Mouse (Mus musculus) ES-Bruce4 (cell line): ENCODE results near the gene Ifi203. TPM values are rescaled to one million over a fixed set of nuclear protein-coding genes. Genes with fewer than 3 reads are reported as not detected.
"Not testable (repeated sequence)": the region's sequence is repeated elsewhere in the genome, so short reads cannot be mapped to it uniquely, and the experiment has no call there.

Experiments
- H3K27ac ChIP-seq: 2 replicates; pipeline ENCODE4 v1.5.1; 2012; ENCODE audit warnings: low read length, inconsistent platforms; ENCODE audit not compliant: insufficient read depth
- H3K27me3 ChIP-seq: 2 replicates; pipeline ENCODE4 v1.6.1; 2012; ENCODE audit warnings: mild to moderate bottlenecking, low read length, inconsistent platforms; ENCODE audit not compliant: control insufficient read depth, poor library complexity, insufficient read depth, severe bottlenecking
- H3K36me3 ChIP-seq: 2 replicates; pipeline ENCODE4 v1.6.1; 2012; ENCODE audit warnings: inconsistent platforms, mild to moderate bottlenecking, low read length, moderate library complexity; ENCODE audit not compliant: control insufficient read depth, poor library complexity, insufficient read depth, severe bottlenecking
- H3K4me1 ChIP-seq: one replicate; pipeline ENCODE4 v1.8.1; 2011; ENCODE audit warnings: low read length; ENCODE audit not compliant: control insufficient read depth, insufficient read depth
- H3K4me3 ChIP-seq: 2 replicates; pipeline ENCODE4 v1.5.1; 2011; ENCODE audit warnings: low read depth, mild to moderate bottlenecking, low read length
- H3K9ac ChIP-seq: 2 replicates; pipeline ENCODE4 v1.6.1; 2012; ENCODE audit warnings: low read depth, mild to moderate bottlenecking, inconsistent platforms; ENCODE audit not compliant: poor library complexity, severe bottlenecking
- H3K9me3 ChIP-seq: replicated peaks from 2 replicates; pipeline ENCODE4 v1.6.1; 2012; ENCODE audit warnings: mild to moderate bottlenecking, low read length, inconsistent platforms; ENCODE audit not compliant: control insufficient read depth, poor library complexity, insufficient read depth, severe bottlenecking
- CTCF ChIP-seq: IDR thresholded peaks from one replicate; pipeline ENCODE4 v1.8.1; 2011; ENCODE audit warnings: low read depth, low read length
- EP300 ChIP-seq: IDR thresholded peaks from 2 replicates; pipeline ENCODE4 v1.6.1; 2011; ENCODE audit warnings: low read depth, low read length; ENCODE audit not compliant: insufficient read depth
- POLR2A ChIP-seq: IDR thresholded peaks from one replicate; pipeline ENCODE4 v1.8.1; 2011; ENCODE audit warnings: low read length; ENCODE audit not compliant: insufficient read depth
- polyA plus RNA-seq: library from polyadenylated mRNA; stranded (reverse); fragments of >200 nt; gene quantifications from 2 replicates; pipeline ENCODE4 v1.2.4, GENCODE M21; 2011; ENCODE audit warnings: low read depth; ENCODE audit not compliant: missing spikeins, insufficient read depth, insufficient read length

Gene Ifi203
- polyA plus RNA-seq, result 0.24 TPM in 1 of 2 replicates, not detected in the other

DNA sequence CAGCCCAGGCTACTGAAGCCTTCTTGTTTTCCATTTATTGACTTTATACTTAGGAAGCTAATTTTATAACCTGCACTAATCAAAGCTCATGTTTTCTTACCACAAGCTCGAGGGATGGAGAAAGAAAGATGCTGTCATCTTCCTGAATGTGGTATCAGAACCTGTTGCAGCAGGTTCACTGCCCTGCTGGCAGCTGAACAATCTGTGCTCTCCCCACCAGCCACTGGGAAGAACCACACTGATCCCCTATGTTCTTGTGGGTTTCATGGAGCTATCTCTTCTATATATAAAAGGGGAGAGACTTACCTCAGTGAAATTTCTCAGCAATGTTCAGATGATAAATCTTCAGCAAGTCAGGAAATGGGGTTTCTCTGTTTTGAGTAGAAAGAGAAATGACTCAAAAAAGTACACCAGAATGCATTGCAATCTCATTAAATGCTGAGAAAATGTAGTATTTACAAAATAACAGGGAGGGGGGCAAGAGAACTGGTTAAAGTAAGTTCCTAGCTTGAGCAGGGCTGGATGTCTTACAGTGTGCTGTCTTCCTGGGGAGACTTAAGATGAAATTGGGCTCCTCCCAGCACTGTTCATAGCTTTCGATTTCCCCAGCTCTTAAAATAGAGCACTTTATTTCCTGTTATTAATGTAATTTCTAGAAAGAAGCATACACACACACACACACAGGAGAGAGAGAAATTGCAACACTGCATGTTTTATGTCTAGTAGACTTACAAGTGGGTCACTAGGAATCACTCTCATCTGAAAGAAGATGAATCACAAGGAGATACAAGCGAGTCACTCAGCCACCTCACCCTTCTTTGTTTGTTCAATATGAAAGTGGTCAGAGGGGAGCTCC is at the start of gene Ifi203, which contains the start of gene Mndal:
TSS of gene Ifi203 (minus strand) at position 749 of the 856 bp plus-strand sequence.
TSS of gene Mndal (minus strand) at position 568 of the 856 bp plus-strand sequence.
- not testable (repeated sequence) for H3K36me3 ChIP-seq, H3K9me3 ChIP-seq, H3K9ac ChIP-seq, H3K4me3 ChIP-seq, H3K27me3 ChIP-seq, H3K27ac ChIP-seq, H3K4me1 ChIP-seq

DNA sequence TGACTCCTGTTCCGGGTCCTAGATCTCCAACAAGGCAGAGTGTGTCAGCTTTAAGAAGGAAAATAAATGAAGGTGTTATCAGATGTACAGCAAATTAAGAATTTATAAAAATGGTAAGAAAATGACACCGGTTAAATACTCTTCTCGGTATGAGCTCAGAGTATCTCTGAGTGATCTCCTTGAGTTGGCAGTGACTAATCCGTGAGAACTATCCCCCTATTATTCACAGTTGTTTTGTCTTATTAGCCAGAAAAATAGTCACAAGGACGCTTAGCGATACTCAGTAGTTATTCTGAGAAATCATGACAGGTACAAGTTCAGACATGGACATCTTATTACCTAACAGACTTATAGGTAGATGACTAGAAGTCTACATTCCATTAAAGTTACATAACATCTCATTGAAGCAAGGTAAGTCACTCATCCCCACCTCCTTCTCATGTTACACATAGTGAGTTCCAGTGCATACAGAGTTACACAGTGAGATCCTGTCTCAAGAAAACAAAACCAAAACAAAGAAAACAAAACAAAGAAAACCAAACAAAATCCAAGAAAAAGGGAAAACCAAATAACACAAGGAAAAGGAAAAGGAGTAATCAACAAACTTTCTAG is 40.3 kb upstream of the Ifi203 start, which contains the start of gene Ifi202b:
TSS of gene Ifi202b (minus strand) at position 51 of the 612 bp plus-strand sequence.
- H3K9ac ChIP-seq, H3K36me3 ChIP-seq, H3K27ac ChIP-seq, H3K4me1 ChIP-seq, H3K27me3 ChIP-seq, H3K4me3 ChIP-seq, H3K9me3 ChIP-seq: not testable (repeated sequence)

DNA sequence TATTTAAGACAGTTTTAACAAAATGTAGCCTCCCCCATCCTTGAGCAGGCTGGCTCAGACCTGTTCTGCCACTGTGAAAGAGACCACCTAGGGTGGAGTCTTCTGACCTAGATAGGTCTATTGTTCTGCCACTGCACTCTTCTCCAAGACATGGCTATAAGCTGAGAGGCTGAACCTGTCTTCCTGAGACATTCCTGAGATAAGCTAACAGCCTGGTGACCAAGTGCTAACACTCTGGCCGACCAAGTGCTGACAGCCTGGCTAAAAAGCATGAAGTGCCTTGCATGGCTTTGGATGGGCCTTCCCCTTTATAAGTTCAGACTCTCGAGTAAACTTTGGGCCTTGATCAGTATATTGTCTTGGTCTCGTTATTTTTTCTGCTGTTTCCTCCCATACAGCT is 38.6 kb upstream of the Ifi203 start:
- not testable (repeated sequence) for H3K36me3 ChIP-seq, H3K9ac ChIP-seq, H3K27me3 ChIP-seq, H3K27ac ChIP-seq, H3K4me1 ChIP-seq, H3K9me3 ChIP-seq, H3K4me3 ChIP-seq

DNA sequence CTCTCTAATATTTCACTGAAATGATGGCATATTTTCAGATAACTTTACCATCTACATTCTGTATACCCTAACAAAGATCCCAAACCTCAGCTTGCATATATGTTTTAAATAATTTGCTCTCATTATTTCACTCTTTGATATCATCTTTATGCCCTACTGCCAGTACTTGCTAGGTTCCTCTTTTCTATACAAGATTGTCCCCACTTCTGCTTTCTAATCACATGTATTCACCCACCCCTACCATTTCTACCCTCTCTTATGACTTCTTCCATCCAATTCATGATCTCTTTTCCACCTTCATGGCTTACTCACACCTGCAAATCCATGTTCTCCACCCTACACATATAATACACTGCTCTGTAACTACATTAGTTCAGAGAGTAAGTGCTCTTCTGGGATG is 35.1 kb upstream of the Ifi203 start:
- TF ChIP-seq CTCF, result no peak
- Histone ChIP-seq H3K27me3 (no peaks in the 10 kb centered on the region), H3K4me1 (peaks cover 2% of the 10 kb centered on the region), H3K27ac (no peak overlapping the region), H3K9ac (no peak overlapping the region), H3K4me3 (no peak overlapping the region), H3K36me3 (no peaks in the 10 kb centered on the region), H3K9me3 (no peaks in the 10 kb centered on the region)

DNA sequence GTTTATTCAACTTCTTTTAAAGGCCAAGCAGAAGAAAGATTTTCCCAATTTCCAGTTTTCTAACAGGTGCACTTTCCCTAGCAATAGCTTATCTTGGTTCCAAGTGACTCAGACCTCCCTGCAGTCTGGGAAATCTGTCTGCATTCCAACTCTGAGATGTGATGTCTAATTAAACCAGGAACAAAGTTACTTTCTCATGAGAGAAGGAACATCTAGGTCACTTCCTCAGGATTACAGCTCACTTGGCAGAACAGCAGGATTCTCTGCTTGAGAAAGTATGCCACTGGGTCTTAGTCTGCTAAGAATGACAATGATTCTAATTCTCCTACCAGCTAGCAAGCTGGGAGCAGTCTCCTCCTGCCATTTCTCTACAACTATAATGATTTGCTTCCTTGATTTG is 30.6 kb upstream of the Ifi203 start:
- H3K36me3 ChIP-seq, result no peaks in the 10 kb centered on the region
- H3K27me3 ChIP-seq, result no peaks in the 10 kb centered on the region
- H3K9ac ChIP-seq, result no peak overlapping the region
- H3K9me3 ChIP-seq, result no peaks in the 10 kb centered on the region
- TF ChIP-seq EP300 (no peak), CTCF (no peak), POLR2A (no peak)
- no peak overlapping the region for H3K4me3 ChIP-seq
- H3K27ac ChIP-seq, result no peak overlapping the region
- no peaks in the 10 kb centered on the region for H3K4me1 ChIP-seq

DNA sequence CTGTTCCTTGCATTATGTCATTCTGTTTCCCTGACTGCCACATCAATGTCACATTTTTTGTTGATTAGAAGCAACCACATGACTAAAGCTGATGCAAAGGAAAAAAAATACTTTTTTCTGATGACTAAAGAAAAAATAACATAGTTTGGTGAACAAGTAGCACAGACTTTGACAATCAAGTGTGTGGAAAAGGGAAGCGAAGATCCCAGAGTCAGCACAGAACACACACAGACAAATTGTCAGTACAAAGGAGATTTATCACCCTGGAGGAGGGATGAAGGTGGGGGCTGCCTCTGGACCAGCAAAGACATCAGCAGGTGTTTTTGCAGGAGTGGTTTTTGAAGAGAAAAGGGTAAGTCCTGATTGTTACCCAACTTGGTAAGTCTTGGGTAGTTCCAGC is 19.0 kb upstream of the Ifi203 start:
- H3K27ac ChIP-seq, H3K9me3 ChIP-seq, H3K4me1 ChIP-seq, H3K36me3 ChIP-seq, H3K9ac ChIP-seq, H3K27me3 ChIP-seq, H3K4me3 ChIP-seq: not testable (repeated sequence)

DNA sequence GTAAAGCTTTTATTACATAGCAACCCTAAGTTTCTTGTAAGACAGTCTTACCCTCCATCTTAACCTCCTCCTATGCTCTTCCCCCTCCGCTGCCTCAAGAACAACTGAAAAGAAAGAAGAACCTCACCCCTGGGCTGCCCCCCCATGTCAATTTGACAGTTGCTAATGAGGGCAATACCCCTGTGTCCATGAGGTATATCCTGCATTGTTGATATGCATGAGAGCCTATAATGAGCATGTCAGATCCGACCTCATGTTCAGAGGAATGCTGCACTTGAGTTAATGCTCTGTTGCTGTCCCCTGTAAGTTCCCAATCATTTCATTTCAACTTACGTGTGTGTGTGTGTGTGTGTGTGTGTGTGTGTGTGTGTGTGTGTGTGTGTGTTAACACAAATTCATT is 17.5 kb upstream of the Ifi203 start:
- H3K27ac ChIP-seq, H3K27me3 ChIP-seq, H3K4me3 ChIP-seq, H3K36me3 ChIP-seq, H3K4me1 ChIP-seq, H3K9me3 ChIP-seq, H3K9ac ChIP-seq: not testable (repeated sequence)

DNA sequence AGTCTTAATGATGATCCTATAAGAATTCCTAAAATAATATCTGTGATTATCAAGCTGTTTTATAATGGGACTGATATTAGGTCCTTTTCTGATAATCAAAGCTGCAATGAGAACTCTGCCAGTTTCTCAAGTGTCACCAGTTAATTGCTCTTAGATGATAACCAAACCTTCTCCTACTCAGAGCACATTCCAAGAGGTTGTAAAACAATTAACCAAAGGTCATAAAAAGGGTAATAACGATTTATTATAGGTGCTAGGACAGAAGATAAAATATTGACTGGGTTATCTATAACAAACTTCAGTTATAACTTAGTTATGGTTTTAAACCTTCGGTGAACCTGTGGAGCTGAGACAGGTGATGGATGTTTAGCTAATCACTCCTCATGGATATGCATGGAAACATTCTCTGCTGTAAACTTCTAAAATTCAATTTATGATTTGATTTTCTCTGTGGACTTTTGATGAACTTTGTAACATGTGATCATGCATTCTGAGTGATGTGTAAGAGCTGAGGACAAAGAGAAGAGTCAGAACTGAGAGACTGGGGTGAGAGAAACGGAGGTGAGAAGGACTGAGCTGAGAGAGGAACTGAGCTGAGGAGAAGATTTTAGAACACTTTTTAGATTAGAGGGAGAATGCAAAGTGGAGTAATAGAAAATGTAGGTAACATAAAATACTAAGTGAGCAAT is 13.5 kb upstream of the Ifi203 start:
- H3K4me3 ChIP-seq, H3K27me3 ChIP-seq, H3K9ac ChIP-seq, H3K4me1 ChIP-seq, H3K36me3 ChIP-seq, H3K9me3 ChIP-seq, H3K27ac ChIP-seq: not testable (repeated sequence)
